Mouse (Mus musculus) liver, postnatal 0 days (tissue): Measurements from ENCODE around the gene Cdc42.

Experiments
- CTCF ChIP-seq: sonication (generic); IDR thresholded peaks from 2 replicates; pipeline ENCODE4 v1.5.1; 2016; ENCODE audit warnings: antibody characterized with exemption, low read depth
- EP300 ChIP-seq: IDR thresholded peaks from 2 replicates; pipeline ENCODE4 v1.6.1; 2016; ENCODE audit warnings: antibody characterized with exemption, low read depth, mild to moderate bottlenecking

DNA sequence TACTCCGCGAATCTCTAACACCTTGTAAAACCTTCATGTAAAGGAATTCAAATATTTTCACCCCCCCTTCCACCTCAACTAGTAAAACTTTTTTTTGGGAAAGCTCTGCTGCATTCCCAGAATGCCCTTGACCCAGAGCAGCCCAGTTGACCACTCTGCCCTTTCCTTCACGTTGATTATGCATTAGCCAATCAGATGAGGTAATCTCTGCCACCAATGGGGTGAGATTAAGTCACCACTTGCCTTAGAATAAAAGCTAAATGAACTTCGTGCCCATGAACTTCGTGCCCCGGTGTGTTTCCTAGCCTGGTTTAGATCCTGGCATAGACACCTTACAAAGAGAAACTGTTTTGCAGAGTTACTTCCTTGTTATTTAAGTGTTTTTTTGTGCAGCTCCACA is 31.5 kb upstream of the Cdc42 start:
- TF ChIP-seq CTCF (no peak), EP300 (no peak)
